In genomic region chr11:68400727-68401219, GRCm38 (mm10) we compare ENCODE assay signal across 8 mouse cellular contexts. TPM values are rescaled to one million over a fixed set of nuclear protein-coding genes. Genes with fewer than 3 reads are reported as not detected.
DNase-seq lines count a peak whose midpoint lies in the region; ATAC-seq and TF ChIP-seq lines count a peak whose summit lies in the region.

Gene Ntn1 (minus strand): TSS chr11:68400823.

- intact Hi-C loops in gastrocnemius, postnatal 36 days (cut with DNase I) = no loop called here

- peak within 1 kb of the TSS; percentile 61 for H3K4me3 ChIP-seq in heart, embryonic 15.5 days
- peak within 1 kb of the TSS in 1 of 2 experiments; percentile 11; a peak in 1 of 4 replicates for H3K4me3 ChIP-seq in liver, embryonic 14.5 days (ENCODE audit: insufficient read depth in 1 of 2, low read depth in 2 of 2, low read length in 2 of 2)

- H3K4me1 ChIP-seq in heart, embryonic 15.5 days (replicated peaks) = peaks cover 25% of the 10 kb centered on the region
- H3K4me1 ChIP-seq in liver, embryonic 14.5 days (replicated peaks; ENCODE audit: control insufficient read depth in 2 of 2, insufficient read depth in 2 of 2, low read length in 1 of 2) = no peaks in the 10 kb centered on the region

- peak within 1 kb of the TSS; percentile 72 for H3K27ac ChIP-seq in heart, embryonic 15.5 days
- no peak within 1 kb of the TSS for H3K27ac ChIP-seq in liver, embryonic 14.5 days

- peaks cover 80% of the 10 kb centered on the region for H3K27me3 ChIP-seq in heart, embryonic 15.5 days
- H3K27me3 ChIP-seq in liver, embryonic 14.5 days (ENCODE audit: control insufficient read depth, insufficient read depth, low read length) = peaks cover 57% of the 10 kb centered on the region

- H3K9ac ChIP-seq in heart, embryonic 15.5 days = peak within 1 kb of the TSS; percentile 68
- H3K9ac ChIP-seq in liver, embryonic 14.5 days (replicated peaks) = no peak within 1 kb of the TSS

- H3K9me3 ChIP-seq in heart, embryonic 15.5 days (replicated peaks) = no peaks in the 10 kb centered on the region
- no peaks in the 10 kb centered on the region for H3K9me3 ChIP-seq in liver, embryonic 14.5 days (ENCODE audit: control insufficient read depth, low read length)

- no peaks in the 10 kb centered on the region for H3K36me3 ChIP-seq in heart, embryonic 15.5 days
- no peaks in the 10 kb centered on the region for H3K36me3 ChIP-seq in liver, embryonic 14.5 days (replicated peaks; ENCODE audit: control insufficient read depth, insufficient read depth, low read depth)

- no peak for TF ChIP-seq EP300 in liver, embryonic 14.5 days (IDR thresholded peaks at IDR 0.05; ENCODE audit: low read depth)

- peak within 1 kb of the TSS; percentile 97 for H3K4me2 ChIP-seq in heart, embryonic 15.5 days
- H3K4me2 ChIP-seq in liver, embryonic 14.5 days (ENCODE audit: low read depth) = peak within 1 kb of the TSS; percentile 19

- DNase-seq in gastrocnemius, postnatal 4 days (ENCODE audit: low spot score in 2 of 2) = no peak
- DNase-seq in gastrocnemius, postnatal 36 days = no peak
- peak; percentile 81 for DNase-seq in ZHBTc4 (ENCODE audit: low read depth, low spot score)
- no peak for DNase-seq in liver, embryonic 14.5 days (ENCODE audit: low read depth in 3 of 3, low spot score in 3 of 3)
- DNase-seq in right cerebral cortex, adult 18-20 months = no peak

- no peak for ATAC-seq in heart, embryonic 15.5 days (replicated peaks; ENCODE audit: insufficient number of reproducible peaks, insufficient read depth, low FRiP score, low read depth)
- no peak for ATAC-seq in liver, embryonic 14.5 days (ENCODE audit: insufficient read depth)
- ATAC-seq in megakaryocyte progenitor cell, adult 5-6 weeks (replicated peaks; ENCODE audit: poor library complexity) = no peak
- no peak for ATAC-seq in activated CD4-positive, CD25-positive, alpha-beta regulatory T cell, adult 4 months

- 24% methylated on average over 11 of the region's 11 CpGs for WGBS in heart, embryonic 15.5 days
- 6% methylated on average over 11 of the region's 11 CpGs for WGBS in liver, embryonic 14.5 days (ENCODE audit: insufficient replicate concordance)

- TF ChIP-seq CTCF in liver, embryonic 14.5 days (IDR thresholded peaks at IDR 0.05; ENCODE audit: low read depth) = no peak

RNA-seq across cellular contexts. Expression of gene Ntn1, which starts in this region (rescaled TPM):
- 10 to 100 TPM; 28.6 to 29.0 TPM for total RNA-seq in gastrocnemius, postnatal 4 days (2021)
- total RNA-seq in gastrocnemius, postnatal 36 days (2021) = 1 to 10 TPM; 3.6 to 4.1 TPM
- polyA plus RNA-seq in heart, embryonic 15.5 days (2015; fragmentation: Nextera tagmentation; extraction: Ambion mirVana) = 18.3 and 21.6 TPM in 2 replicates
- 0.15 and 0.23 TPM in 2 replicates for polyA plus RNA-seq in liver, embryonic 14.5 days (2012; rRNA removed)
- 0.06 TPM in 1 of 2 replicates, not detected in the other for polyA plus RNA-seq in liver, embryonic 14.5 days (2014; fragmentation: Nextera tagmentation; extraction: Ambion mirVana)
- not detected in 2 replicates for total RNA-seq in megakaryocyte progenitor cell, adult 5-6 weeks (2015)
- not detected in 2 replicates for total RNA-seq in megakaryocyte progenitor cell, adult 5-6 weeks (2017)
- polyA plus RNA-seq in activated CD4-positive, CD25-positive, alpha-beta regulatory T cell, adult 4 months (2017; shearing (Covaris generic)) = under 1 TPM; 0.17 to 0.41 TPM

Comparison
In these comparisons a context has a peak if more than half of its experiments do, and no peak if none do; other contexts are left out.
1. RNA of gene Ntn1 (total RNA-seq): 28.6 to 29.0 TPM in gastrocnemius, postnatal 4 days; 3.6 to 4.1 TPM in gastrocnemius, postnatal 36 days and not detected in megakaryocyte progenitor cell, adult 5-6 weeks; every median in the first group is over 4 times any median in the second.
2. RNA of gene Ntn1 (polyA plus RNA-seq): 18.3 to 21.6 TPM in heart, embryonic 15.5 days; 0.17 to 0.41 TPM in activated CD4-positive, CD25-positive, alpha-beta regulatory T cell, adult 4 months and 0.06 to 0.23 TPM in liver, embryonic 14.5 days; every median in the first group is over 10 times any median in the second.